Mouse (Mus musculus) megakaryocyte, embryonic 14.5 days (primary cell): Measurements from ENCODE around the gene Car8.

ENCODE experiments used
- FLI1 ChIP-seq: IDR thresholded peaks from 2 replicates; pipeline ENCODE4 v1.6.1; 2012; ENCODE audit warnings: low read length, inconsistent platforms, mixed read lengths
- GATA1 ChIP-seq: IDR thresholded peaks from 3 replicates; pipeline ENCODE4 v1.6.1; 2012; ENCODE audit warnings: mixed read lengths, low read length, inconsistent platforms, borderline replicate concordance

DNA sequence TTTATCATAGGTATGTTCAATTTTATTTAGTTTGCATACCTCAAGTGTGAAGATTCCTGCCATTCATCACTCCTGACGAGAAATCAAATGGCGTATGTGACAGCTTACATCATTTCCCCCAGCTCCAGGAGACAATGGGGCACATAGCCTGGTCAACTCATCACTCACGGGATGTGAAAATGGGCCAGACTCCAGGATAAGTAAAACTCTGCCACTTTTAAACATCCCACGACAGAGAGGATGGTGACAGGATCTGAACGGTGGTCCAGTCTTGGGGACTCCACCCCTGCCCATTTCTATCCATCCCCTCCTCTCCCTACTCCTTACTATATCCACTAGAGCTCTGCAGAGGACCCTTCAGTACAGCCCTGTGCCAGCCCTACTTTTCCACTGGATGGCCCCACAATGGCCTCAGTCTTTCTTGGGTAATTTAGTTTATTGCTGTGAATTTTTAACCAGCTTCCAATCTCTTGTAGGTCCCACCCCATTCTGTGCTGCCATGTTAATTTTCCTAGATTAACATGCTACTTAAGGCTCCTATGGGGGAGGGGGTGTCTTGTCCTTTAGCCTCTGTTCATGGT lies 7.5 kb downstream of the Car8 start:
- TF ChIP-seq GATA1 (no peak), FLI1 (no peak)
